Mouse (Mus musculus) left cerebral cortex, postnatal 4 days (tissue): Measurements from ENCODE around the gene Ppfibp2. TPM values are rescaled to one million over a fixed set of nuclear protein-coding genes. Genes with fewer than 3 reads are reported as not detected.

Source experiments
- DNase-seq: peaks from one replicate; pipeline ENCODE4 v3.0.0-alpha.2; 2022
- intact Hi-C: fragments of 180-260 bp; cut with DNase I; formaldehyde crosslinking; loops from one replicate; pipeline ENCODE4 v1.15.1; 2025
- total RNA-seq, 2 experiments: library from RNA; stranded (reverse); gene quantifications; 2 replicates each; pipeline ENCODE4 v1.2.3; 2021

The Ppfibp2 gene
- total RNA-seq, 2 experiments from 2014 or later, result 2.6 to 2.9 TPM

DNA sequence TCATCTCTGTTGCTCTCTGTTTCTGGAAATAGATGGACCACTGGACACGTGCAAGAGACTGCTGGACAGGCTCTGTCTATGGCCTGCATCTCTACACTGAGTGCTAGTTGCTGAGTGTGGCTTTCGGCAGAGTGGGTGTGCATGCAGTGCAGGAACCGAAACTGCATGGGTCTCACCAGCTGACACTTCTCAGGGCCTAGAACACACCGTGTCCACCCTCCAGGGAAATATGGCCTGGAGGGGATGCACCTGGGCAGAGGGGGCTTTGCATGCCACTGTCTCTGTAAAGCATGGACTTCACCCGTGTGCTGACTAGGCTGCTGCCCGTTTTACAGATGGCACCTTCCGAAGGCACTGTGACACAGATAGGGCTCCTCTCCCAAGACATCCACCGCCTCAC, 151.0 kb downstream of the Ppfibp2 start:
- intact Hi-C loops, result loop anchor here (10.0 kb wide), 1 partner anchor 531 kb away; no protein-coding TSS in a partner anchor
- DNase-seq, result no peak

DNA sequence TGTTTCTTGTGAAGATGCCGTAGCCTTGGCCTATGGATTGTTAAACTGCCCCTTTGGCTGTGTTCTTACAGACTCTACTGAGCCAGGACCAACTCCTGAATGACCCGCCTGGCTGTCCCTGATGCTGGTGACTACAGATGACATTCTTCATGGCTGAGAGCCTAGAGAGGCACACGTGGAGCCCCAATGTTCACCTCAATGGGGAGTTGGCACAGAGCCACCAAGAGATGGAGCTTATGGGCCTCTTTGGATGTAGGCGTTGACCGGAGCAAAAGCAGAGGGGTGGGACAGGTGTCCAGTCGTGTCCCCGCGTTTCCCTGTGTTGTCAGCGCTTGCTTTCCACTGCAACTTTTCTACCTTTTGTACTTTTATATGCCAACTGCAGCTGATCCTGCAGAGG, 152.5 kb downstream of the Ppfibp2 start:
- intact Hi-C loops, result loop anchor here (10.0 kb wide), 1 partner anchor 533 kb away; no protein-coding TSS in a partner anchor
- DNase-seq, result no peak

GRCm38 (mm10) chr7:107747954-107748353, 152.9 kb downstream of the Ppfibp2 start:
- intact Hi-C loops, result loop anchor here (10.0 kb wide), 1 partner anchor 533 kb away; no protein-coding TSS in a partner anchor
- peak; percentile 56 for DNase-seq

GRCm38 (mm10) chr7:107749270-107749669, 154.3 kb downstream of the Ppfibp2 start:
- intact Hi-C loops, result loop anchor here (10.0 kb wide), 1 partner anchor 534 kb away; no protein-coding TSS in a partner anchor
- peak; percentile 18 for DNase-seq

DNA sequence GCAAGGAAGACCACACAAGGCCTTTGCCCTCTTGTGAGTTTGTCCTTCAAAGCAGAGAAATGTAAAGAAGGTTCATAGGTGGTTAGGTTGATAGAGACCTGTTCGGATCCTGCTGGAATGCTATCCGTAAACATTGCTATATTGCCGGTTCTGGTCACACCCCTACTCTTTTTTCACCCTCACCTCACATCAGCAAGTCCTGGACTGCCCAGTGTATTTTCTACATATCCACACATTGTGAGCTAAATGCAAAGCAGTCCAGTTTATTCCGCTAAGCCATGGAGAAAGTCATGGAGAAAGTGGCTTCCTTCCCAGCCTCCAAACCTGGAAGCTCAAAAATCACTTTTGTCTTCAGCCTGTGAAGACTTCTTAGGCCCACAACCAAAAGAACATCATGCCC, 154.7 kb downstream of the Ppfibp2 start:
- no peak for DNase-seq
- intact Hi-C loops, result loop anchor here (10.0 kb wide), 1 partner anchor 535 kb away; no protein-coding TSS in a partner anchor

DNA sequence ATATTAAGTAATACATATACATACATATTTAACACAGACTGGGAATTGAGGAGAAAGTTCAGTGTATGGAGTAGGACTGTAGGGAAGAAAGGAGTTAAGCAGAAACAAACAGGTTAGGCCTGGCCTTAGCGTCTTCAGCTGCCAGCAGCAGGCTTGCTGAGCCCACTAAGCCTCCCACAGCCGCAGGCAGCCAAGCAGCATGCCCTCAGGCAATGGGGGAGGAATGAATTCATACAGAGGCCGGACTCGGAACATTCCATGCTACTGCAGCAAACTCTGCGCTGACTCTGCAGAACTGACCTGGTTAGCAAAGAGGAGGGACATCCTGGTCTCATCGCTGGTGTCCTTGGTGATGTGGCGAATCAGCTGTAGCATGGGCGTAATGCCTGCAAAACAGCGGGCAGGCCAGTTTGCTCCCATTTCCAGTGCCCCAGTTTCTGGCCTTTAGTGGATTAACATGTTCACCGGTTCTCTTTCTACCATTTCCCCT, 157.1 kb downstream of the Ppfibp2 start:
- DNase-seq, result no peak
- intact Hi-C loops, result no loop called here

DNA sequence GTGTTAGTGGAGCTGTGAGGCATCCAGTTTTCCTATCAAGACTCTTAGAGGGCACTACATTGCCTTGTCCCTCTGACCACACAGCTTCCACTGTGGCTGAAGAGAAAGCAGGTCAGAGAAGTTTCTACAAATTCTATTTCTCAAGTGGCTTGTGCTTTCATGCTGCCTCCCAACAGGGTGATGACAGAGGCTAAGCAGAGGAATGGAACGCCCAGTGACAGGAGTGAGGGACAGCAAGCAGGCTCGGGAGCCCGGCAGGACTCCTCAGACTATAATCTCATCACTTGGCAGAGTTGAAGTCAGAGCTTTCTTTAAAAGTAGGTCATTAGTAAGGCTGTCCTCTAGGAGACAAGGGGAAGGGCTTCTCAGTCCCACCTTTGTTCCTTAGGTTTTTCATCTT, 160.9 kb downstream of the Ppfibp2 start:
- DNase-seq, result no peak
- intact Hi-C loops, result no loop called here

- intact Hi-C loops, result no loop called here
- no peak for DNase-seq
Observed at GRCm38 (mm10) chr7:107756748-107757147, 161.7 kb downstream of the Ppfibp2 start.

- DNase-seq, result peak; percentile 33
- intact Hi-C loops, result no loop called here
Observed at GRCm38 (mm10) chr7:107757308-107758151, 162.5 kb downstream of the Ppfibp2 start, which contains the start of gene Cyb5r2. TSS of gene Cyb5r2 (minus strand) at chr7:107758032.

DNA sequence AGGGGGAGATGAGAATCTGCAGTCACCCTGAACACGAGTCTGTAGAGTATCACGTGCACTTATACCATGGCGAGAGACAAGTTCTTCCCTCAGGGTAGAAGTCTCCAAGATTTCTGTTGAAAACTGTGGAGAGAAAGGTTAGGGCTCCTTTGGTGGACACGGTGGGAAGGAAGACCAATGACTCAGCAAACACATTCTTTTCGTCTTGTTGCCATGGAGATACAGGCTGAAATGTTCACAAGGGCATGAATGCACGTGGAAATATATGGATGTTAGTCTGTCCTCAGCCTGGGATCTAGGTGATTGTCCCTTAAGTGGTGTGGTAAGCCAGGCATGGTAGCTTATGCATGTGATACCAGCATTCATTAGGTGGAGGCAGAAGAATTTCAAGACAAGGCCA, 175.8 kb downstream of the Ppfibp2 start:
- intact Hi-C loops, result no loop called here
- DNase-seq, result no peak

DNA sequence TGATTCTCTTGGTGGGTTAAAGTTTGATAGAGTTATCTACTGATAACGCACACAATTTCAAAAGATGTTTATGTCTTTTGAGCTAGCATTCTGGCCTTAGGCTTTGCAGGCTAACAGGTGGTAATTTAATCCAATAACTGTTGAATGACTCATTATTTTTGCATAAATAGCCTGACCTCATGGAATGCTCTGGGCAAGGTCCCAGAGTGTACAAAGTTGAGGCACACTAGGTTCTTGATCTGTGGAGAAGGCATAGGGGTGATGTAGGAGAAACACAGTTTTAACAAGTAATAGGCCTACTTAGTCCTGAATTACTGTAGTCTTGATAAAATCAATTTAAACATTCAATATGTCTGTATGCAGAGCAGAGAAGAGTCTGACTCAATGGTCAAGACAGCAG, 183.2 kb downstream of the Ppfibp2 start:
- no peak for DNase-seq
- intact Hi-C loops, result no loop called here

GRCm38 (mm10) chr7:107779611-107780010, 184.6 kb downstream of the Ppfibp2 start:
- intact Hi-C loops, result loop anchor here (10.0 kb wide), 1 partner anchor 565 kb away; no protein-coding TSS in a partner anchor

GRCm38 (mm10) chr7:107787977-107788620, 193.1 kb downstream of the Ppfibp2 start:
- DNase-seq, result peak; percentile 2
- intact Hi-C loops, result loop anchor here (5.0 to 10.0 kb wide), 2 partner anchors 126 to 573 kb away; no protein-coding TSS in a partner anchor

More at GRCm38 (mm10) chr7:107779611-107780010, 184.6 kb downstream of the Ppfibp2 start:
- DNase-seq, result no peak

DNA sequence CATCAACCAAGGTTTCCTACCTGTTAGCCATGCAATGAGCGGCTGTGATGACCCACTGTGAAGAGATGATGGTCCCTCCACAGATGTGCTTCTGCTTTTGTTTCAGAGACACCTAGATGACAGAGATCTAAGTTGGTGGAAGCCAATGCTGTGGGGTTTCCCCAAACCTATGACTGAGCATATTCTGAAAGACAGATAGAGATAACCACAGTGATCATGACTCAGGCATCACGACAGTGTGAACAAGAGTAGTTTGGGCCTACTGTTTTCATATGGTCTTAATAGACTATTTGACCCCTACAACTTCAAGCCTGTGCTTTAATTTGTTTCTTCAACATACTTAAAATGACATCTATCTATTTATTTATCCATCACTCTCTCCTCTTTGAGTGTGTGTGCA, 201.5 kb downstream of the Ppfibp2 start:
- intact Hi-C loops, result no loop called here
- no peak for DNase-seq

Other genes with a start within 250 kb of the Ppfibp2 start
- 10 to 100 TPM; 19.1 to 20.6 TPM for gene Syt9, start 224.5 kb upstream of the Ppfibp2 start, total RNA-seq
- gene Olfml1, start 27.8 kb upstream of the Ppfibp2 start, total RNA-seq, result 1 to 10 TPM; 4.6 to 5.6 TPM
- gene 5330417H12Rik, start 30.0 kb downstream of the Ppfibp2 start, total RNA-seq, result not detected
- gene Cyb5r2, start 162.8 kb downstream of the Ppfibp2 start, total RNA-seq, result not detected
- gene Ovch2, start 206.0 kb downstream of the Ppfibp2 start, total RNA-seq, result not detected
- gene Olfr467, start 217.1 kb downstream of the Ppfibp2 start, total RNA-seq, result not detected
- gene Olfr469, start 230.3 kb downstream of the Ppfibp2 start, total RNA-seq, result not detected